Mouse (Mus musculus): ENCODE measurements at regions not wholly inside any gene's neighbourhood (a gene's known extent, or its start where the extent isn't known, plus 50 kb on each side); places are given as distances from the start of the nearest gene placed in this dataset.

DNA sequence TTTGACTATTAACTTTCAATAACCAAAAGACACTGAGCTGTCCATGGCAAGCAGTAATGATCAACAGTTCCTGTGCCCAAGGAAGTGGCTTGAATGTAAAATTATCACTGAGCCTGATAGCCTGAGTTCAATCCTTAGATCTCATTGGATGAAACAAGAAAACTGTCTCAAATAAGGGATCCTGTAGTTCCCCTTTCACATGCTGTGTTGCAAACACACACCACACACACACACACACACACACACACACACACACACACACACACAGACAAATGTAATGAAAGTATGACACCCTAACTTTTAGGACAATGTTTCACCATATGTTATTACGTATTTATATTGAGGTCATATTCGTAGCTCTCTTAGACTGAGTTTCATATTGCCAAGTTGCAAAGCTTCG is 1032.7 kb upstream of the Zeb2 start:
- Histone ChIP-seq H3K4me3 (ENCODE audit: low read depth, low read length) (no peak overlapping the region), H3K9me3 (ENCODE audit: low read length) (no peaks in the 10 kb centered on the region), H3K4me2 (replicated peaks; ENCODE audit: low read depth, low read length) (no peak overlapping the region), H3K9ac (replicated peaks; ENCODE audit: low read depth) (no peak overlapping the region), H3K36me3 (ENCODE audit: insufficient read depth, low read length) (no peaks in the 10 kb centered on the region), H3K27me3 (replicated peaks; ENCODE audit: insufficient read depth, low read length) (no peaks in the 10 kb centered on the region), H3K27ac (ENCODE audit: low read length) (no peak overlapping the region), H3K4me1 (ENCODE audit: insufficient read depth, low read depth, low read length) (no peaks in the 10 kb centered on the region)
- TF ChIP-seq EP300 (IDR thresholded peaks at IDR 0.05): no peak
- TF ChIP-seq CTCF (IDR thresholded peaks at IDR 0.05): no peak
- DNase-seq (ENCODE audit: low spot score) (no peak), ATAC-seq (no peak)
- WGBS: 85% methylated on average over 3 of the region's 3 CpGs

DNA sequence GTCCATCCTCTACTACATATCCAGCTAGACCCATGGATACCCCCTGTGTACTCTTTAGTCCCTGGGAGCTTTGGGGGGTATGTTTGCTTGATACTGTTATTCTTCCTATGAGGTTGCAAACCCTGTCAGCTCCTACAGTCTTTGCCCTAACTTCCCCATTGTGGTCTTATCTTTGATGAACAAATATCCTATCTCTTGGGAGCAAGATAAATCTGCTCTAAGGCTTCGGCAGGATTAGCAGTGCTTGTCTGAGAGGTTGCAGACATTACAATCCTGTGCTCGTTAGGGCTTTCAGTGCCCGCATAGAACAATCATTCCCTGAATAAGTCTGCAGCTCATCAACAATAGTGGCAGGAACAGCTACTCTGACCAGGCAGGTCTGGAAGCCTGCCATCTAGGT is 1002.7 kb upstream of the Zeb2 start:
- TF ChIP-seq EP300 (IDR thresholded peaks at IDR 0.05) (no peak), CTCF (IDR thresholded peaks at IDR 0.05) (no peak)

DNA sequence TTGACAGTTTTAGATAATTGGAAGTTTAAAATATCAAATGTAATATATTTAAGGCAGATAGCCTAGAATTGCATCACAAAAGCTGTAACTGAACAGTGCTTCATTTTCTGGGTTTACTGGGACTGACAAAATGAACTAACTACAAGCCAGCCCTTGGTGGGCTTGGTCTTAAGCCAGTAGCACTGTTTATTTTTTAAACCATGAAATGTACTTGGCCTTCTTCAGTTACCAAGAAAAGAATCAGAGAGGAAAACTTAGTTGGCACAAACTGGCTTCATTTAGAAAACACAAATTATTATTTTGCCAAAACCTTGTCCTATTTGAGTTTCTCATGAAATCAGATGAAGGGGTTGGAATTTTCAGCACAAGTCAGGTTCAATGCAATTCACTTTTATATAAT is 989.8 kb upstream of the Zeb2 start:
- Histone ChIP-seq H3K9ac (replicated peaks; ENCODE audit: low read depth) (no peak overlapping the region), H3K4me3 (ENCODE audit: low read depth, low read length) (no peak overlapping the region), H3K4me1 (ENCODE audit: insufficient read depth, low read depth, low read length) (no peaks in the 10 kb centered on the region), H3K36me3 (ENCODE audit: insufficient read depth, low read length) (no peaks in the 10 kb centered on the region), H3K4me2 (replicated peaks; ENCODE audit: low read depth, low read length) (no peak overlapping the region), H3K27me3 (replicated peaks; ENCODE audit: insufficient read depth, low read length) (no peaks in the 10 kb centered on the region), H3K27ac (ENCODE audit: low read length) (no peak overlapping the region), H3K9me3 (ENCODE audit: low read length) (no peaks in the 10 kb centered on the region)
- ATAC-seq (no peak), DNase-seq (ENCODE audit: low spot score) (no peak)
- TF ChIP-seq CTCF (IDR thresholded peaks at IDR 0.05) (no peak), EP300 (IDR thresholded peaks at IDR 0.05) (no peak)

More for the DNA sequence above, 1002.7 kb upstream of the Zeb2 start:
- no peak overlapping the region for H3K27ac ChIP-seq (ENCODE audit: low read length)
- no peak for ATAC-seq
- H3K36me3 ChIP-seq (ENCODE audit: insufficient read depth, low read length): no peaks in the 10 kb centered on the region
- no peak overlapping the region for H3K4me3 ChIP-seq (ENCODE audit: low read depth, low read length)
- WGBS: 42% methylated on average over 3 of the region's 3 CpGs
- H3K9me3 ChIP-seq (ENCODE audit: low read length): no peaks in the 10 kb centered on the region
- no peak overlapping the region for H3K9ac ChIP-seq (replicated peaks; ENCODE audit: low read depth)
- H3K4me1 ChIP-seq (ENCODE audit: insufficient read depth, low read depth, low read length): no peaks in the 10 kb centered on the region
- DNase-seq (ENCODE audit: low spot score): no peak
- H3K4me2 ChIP-seq (replicated peaks; ENCODE audit: low read depth, low read length): no peak overlapping the region
- H3K27me3 ChIP-seq (replicated peaks; ENCODE audit: insufficient read depth, low read length): no peaks in the 10 kb centered on the region

DNA sequence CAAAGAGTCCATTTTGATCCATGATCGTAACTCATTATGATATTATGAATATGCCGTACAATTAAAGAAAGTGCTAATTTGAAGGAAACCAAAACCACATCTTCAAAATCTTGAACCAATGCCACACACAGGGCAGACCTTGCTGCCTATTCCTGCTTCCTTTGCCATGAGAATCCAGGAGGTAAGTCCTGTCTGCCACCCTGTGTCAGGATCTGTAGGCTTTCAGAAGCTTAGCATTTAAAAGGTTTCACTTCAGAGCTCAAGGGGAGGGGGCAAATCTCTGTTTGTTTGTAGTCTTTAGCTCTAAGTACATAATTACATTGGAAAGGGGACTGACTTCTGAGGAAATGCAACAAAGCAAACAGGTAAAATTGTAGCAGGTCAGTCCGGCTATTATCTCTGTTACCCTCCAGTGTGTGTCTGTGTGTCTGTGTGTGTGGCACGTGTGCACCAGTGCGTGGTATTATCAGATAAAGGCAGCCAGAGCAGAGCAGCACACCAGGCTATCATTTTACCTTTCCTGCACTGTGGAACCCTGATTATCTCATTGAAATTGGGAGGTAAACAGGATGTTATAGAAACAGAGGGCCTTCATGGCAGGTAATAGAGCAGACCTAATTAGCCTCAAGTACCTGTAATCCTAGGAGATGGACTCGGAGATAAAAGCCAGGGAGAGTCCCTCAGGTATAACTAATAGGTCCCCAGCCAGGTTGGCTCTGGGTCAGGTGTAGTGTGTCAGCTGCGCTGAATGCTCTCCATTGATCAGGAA is 948.0 kb upstream of the Zeb2 start:
- 66% methylated on average over 7 of the region's 7 CpGs for WGBS
- no peaks in the 10 kb centered on the region for H3K9me3 ChIP-seq (ENCODE audit: low read length)
- ATAC-seq (no peak), DNase-seq (ENCODE audit: low spot score) (no peak)
- H3K4me3 ChIP-seq (ENCODE audit: low read depth, low read length): no peak overlapping the region
- no peak for TF ChIP-seq EP300 (IDR thresholded peaks at IDR 0.05)
- no peak for TF ChIP-seq CTCF (IDR thresholded peaks at IDR 0.05)
- no peak overlapping the region for H3K9ac ChIP-seq (replicated peaks; ENCODE audit: low read depth)
- H3K4me1 ChIP-seq (ENCODE audit: insufficient read depth, low read depth, low read length): no peaks in the 10 kb centered on the region
- H3K4me2 ChIP-seq (replicated peaks; ENCODE audit: low read depth, low read length): no peak overlapping the region
- no peaks in the 10 kb centered on the region for H3K27me3 ChIP-seq (replicated peaks; ENCODE audit: insufficient read depth, low read length)
- H3K27ac ChIP-seq (ENCODE audit: low read length): no peak overlapping the region
- H3K36me3 ChIP-seq (ENCODE audit: insufficient read depth, low read length): no peaks in the 10 kb centered on the region

GRCm38 (mm10) chr2:46055729-46056128 is 938.5 kb upstream of the Zeb2 start:
- TF ChIP-seq CTCF (IDR thresholded peaks at IDR 0.05) (no peak), EP300 (IDR thresholded peaks at IDR 0.05) (no peak)

DNA sequence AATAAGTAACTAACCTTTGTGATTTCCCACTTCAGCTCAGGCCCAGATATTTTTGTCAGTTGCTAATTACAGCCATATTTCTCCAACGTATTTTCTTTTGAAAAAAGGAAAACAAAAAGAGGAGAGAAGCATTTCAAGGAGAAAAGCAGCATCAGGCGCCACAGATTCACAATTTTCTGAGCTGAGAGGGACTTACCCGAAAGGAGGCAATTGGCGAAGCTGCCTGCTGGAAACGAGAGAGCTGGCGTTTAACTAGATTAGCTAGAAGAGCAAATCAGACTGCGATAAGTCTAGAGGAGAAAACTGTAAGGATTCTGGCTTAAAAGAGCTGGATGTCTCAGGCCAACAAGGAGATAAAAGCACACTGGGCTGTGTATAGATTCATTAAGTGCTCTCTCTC is 937.7 kb upstream of the Zeb2 start:
- Histone ChIP-seq H3K9ac (replicated peaks; ENCODE audit: low read depth) (no peak overlapping the region), H3K27me3 (replicated peaks; ENCODE audit: insufficient read depth, low read length) (no peaks in the 10 kb centered on the region), H3K27ac (ENCODE audit: low read length) (no peak overlapping the region), H3K4me2 (replicated peaks; ENCODE audit: low read depth, low read length) (no peak overlapping the region), H3K4me1 (ENCODE audit: insufficient read depth, low read depth, low read length) (no peaks in the 10 kb centered on the region), H3K36me3 (ENCODE audit: insufficient read depth, low read length) (no peaks in the 10 kb centered on the region), H3K9me3 (ENCODE audit: low read length) (no peaks in the 10 kb centered on the region), H3K4me3 (ENCODE audit: low read depth, low read length) (no peak overlapping the region)
- DNase-seq (ENCODE audit: low spot score) (no peak), ATAC-seq (no peak)
- TF ChIP-seq CTCF (IDR thresholded peaks at IDR 0.05) (no peak), EP300 (IDR thresholded peaks at IDR 0.05) (no peak)
- 75% methylated on average over 7 of the region's 7 CpGs for WGBS

More at GRCm38 (mm10) chr2:46055729-46056128, 938.5 kb upstream of the Zeb2 start:
- no peaks in the 10 kb centered on the region for H3K36me3 ChIP-seq (ENCODE audit: insufficient read depth, low read length)
- no peak overlapping the region for H3K9ac ChIP-seq (replicated peaks; ENCODE audit: low read depth)
- H3K9me3 ChIP-seq (ENCODE audit: low read length): no peaks in the 10 kb centered on the region
- ATAC-seq (no peak), DNase-seq (ENCODE audit: low spot score) (no peak)
- H3K4me2 ChIP-seq (replicated peaks; ENCODE audit: low read depth, low read length): 0 out of 2 replicates have a peak overlapping the region, but pooled peaks have one; percentile 3
- WGBS: 69% methylated on average over 8 of the region's 8 CpGs
- no peak overlapping the region for H3K27ac ChIP-seq (ENCODE audit: low read length)
- H3K27me3 ChIP-seq (replicated peaks; ENCODE audit: insufficient read depth, low read length): no peaks in the 10 kb centered on the region
- H3K4me1 ChIP-seq (ENCODE audit: insufficient read depth, low read depth, low read length): no peaks in the 10 kb centered on the region
- H3K4me3 ChIP-seq (ENCODE audit: low read depth, low read length): no peak overlapping the region

Measured in lung, postnatal 0 days (tissue).